Mouse (Mus musculus) gastrocnemius, postnatal 25 days (tissue): ENCODE data around the gene Rpf2. TPM values are rescaled to one million over a fixed set of nuclear protein-coding genes. Genes with fewer than 3 reads are reported as not detected.

Experiments used
- DNase-seq: peaks from one replicate; pipeline ENCODE4 v3.0.0; 2022
- total RNA-seq, 2 experiments: library from RNA; stranded (reverse); gene quantifications; 1 replicate in 1 of 2; 2 replicates in 1 of 2; pipeline ENCODE4 v1.2.3; 2021

Rpf2 gene
- total RNA-seq, 2 experiments from 2014 or later = 11.8 to 14.0 TPM

DNA sequence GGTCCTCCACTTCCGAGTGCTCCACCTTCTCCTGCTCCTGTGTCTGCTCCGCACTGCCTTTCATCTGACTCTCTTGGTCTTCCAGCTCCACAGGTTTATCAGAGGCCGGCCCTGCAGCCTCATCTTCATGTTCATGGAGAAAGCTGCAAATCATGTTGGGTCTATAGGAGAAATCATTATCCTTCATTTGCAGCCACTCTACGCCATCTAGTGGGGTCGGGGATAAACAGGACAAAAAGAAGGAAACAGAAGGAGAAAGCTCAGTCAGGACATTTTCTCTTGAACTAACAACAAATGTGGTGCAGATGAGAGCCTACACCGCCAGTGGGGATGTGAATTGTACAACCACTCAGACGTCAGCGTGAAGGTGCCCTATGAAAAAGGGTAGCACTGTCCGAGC lies 2.8 kb upstream of the Rpf2 start:
- DNase-seq = no peak

DNA sequence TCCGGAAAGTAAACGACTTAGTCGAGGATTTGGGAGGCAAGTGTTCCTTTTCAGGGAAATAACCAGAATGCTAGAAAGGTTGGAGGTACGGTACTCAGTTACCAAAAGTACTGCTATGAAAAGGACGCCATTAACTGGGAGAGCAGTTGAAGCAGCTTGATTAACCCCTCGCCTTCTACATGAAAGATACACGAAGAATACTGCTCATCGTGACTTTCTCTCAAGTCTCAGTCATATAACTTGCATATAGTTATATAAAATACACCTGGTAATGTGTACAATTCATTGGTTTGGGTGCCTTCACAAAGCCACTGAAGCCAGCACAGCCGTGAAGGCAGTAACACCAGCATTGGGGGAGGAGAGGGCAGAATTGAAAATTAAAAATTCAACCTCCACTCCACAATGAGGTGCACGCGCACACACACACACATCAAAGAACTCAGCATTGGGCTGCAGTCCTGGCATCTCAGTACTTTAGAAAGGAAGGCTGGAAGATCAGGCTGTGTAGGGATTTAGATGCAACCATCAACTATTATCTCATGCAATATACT lies 405 bp upstream of the Rpf2 start:
- no peak for DNase-seq

DNA sequence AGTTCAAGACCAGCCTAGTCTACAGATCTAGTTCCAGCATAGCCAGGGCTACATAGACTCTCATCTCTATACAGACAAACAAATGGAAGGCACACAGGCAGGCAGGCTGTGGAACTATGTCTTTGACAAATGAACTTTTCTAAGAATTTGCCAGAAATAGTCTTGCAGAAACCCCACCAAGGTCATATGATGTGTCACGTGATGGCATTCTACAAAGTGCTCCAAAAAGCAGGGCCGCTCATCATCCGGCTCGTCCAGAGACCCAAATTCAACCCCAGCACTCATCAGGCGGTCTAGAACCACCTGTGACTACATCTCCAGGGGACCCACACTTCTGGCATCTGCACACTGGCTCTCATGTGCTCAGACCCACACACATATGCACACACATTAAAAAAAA lies 9.0 kb downstream of the Rpf2 start:
- no peak for DNase-seq

DNA sequence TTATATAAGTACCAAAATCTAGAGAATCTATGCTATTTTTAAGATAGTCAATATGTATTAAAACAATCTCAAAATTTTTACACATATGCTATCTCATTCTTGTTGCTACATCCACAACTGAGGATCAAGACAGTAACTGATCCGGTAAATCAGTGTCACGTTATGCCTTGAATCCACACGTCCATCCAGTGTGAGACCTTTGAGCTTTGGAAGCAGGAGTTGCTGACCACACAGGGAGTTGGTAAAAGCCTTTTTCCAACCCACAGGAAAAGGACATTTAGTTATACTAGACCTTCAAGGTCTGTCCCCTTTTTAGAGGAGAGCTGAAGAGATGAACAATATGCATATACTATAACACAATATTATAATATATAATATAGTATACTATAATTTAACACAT lies 13.6 kb downstream of the Rpf2 start:
- DNase-seq = no peak

DNA sequence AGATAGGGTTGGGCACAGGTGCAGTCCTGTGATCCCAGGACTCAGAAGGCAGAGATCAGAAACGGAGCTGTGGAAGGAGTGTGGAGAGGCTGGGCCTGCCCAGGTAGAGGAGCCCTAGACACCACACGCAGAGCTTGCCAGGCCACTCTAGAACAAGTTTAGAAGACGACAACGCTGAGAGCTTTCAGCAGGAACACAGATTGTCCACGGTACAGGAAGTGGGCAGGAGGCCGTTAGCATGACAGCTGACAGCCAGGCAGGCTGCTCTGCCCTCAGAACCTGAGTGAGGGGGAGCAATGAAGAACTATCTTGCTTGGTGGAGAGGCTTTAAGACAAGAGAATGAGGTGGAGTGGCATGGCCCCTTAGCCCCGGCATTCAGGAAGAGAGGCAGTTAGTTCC lies 14.4 kb downstream of the Rpf2 start:
- DNase-seq = no peak

DNA sequence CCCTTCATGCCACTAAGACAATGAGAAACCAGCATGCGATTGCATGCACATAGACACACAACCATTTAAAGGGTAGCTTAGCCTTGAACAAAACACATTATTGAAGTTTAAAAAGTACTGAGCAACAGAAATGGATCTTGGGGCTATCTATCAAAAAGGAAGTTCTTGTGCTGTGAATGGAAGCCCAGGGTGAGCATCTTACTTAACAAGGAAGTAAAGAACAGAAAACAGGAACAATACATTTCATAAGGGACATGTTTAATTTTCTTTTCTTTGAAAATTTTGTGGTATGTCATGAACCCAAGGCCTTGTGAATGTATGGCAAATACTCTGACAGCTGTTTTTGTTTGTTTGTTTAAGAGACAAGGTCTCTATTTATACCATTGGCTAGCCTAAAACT lies 17.1 kb downstream of the Rpf2 start:
- no peak for DNase-seq

DNA sequence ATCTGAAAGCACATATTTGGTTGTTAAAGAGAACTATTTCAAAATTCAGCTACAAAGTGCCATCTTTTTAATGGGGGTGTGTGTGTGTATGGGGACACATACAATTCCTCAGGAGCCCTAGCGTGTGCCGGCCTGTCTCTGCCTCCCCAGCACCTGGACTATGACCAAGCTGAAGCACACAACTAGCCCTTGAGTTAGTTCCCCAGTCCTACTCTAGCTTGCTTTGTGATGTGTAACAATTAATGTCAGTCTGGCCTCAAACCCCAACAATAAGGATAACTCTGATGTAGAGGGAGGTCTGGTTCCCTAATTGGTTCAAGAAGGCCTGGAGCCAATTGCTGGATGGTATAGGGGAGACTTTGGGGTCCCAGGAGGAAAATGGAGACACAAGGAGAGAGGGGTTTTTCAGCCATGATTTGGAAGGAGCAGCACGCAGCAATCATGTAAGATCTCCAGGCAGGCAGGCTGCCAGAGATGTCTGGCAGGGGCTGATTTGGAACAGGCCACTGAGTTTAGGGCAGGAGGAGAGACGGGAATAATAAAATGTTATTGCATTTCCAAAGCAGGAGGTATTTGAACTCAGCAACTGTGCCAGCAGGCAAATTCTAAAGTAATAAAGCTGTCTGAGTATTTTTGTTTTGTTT lies 19.1 kb downstream of the Rpf2 start:
- no peak for DNase-seq

DNA sequence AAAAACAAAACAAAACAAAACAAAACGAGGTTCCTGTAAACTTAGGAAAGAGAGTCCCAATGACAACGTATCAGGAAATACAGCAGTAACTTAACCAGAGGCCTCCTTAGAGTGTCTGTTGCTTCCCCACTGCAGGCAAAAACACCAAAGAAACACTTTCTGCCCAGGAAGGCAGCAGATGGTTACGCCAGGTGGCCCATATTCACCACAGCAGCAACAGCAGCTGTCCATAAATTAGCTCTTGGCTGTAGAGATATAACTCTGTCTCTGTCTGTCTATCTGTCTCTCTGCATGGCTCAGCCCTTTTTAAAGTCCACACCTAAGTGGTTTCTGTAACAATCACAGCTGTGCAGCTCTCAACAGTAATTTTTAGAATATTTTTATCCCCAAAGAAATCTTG lies 28.0 kb downstream of the Rpf2 start:
- DNase-seq = no peak

DNA sequence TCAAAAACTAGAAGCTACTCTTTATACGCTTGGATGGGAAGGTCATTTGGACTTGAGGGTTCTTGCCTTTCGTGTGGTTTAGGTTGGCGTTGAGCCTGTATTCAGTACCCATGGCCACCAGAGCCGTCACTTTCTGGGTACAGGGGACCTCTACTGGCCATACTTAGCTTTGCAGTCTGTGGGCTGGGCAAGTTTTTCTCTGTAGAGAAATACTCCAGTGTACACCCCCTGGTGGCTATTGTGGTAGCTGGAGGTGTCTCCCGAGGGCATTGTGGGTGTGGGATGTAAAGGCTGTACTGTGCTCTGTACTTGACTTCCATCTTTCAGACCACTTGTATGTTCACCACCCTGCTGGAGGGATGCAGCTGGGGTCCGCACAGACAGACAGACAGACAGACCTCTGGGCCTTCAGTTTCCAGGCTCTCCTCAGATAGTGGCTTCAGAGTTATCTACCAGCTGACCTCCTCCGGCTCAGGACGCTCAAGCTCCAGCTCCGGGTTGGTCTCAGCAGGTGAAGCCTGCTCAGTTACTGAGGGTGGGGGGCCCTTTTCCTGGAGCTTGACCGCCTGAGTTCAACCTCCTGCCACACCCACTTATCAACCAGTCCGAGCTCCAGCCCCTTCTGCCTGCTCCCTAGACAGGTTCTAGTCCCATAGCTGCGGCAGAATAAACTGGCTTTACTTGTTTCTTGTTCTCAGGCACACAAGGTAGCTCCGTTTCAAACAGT lies 34.2 kb downstream of the Rpf2 start:
- DNase-seq = peak; percentile 80

DNA sequence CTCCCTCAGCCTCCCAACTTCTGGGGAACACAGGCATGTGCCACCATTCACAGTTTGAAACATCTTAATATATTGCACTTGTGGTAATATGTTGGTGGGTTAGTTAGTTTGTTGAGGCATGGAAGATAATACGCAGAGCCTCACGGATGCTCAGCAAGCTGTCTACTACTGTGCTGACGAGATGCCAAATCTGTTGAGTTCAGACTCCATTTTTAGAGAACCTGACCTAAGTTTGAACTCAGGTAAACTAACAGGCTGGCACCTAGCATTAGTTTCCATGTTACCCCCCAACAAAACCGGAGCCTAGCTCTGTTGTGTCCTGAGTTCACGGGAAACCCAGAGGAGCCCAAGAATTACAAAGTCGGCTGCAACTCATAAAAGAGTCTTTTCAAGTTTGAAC lies 51.8 kb downstream of the Rpf2 start:
- no peak for DNase-seq

DNA sequence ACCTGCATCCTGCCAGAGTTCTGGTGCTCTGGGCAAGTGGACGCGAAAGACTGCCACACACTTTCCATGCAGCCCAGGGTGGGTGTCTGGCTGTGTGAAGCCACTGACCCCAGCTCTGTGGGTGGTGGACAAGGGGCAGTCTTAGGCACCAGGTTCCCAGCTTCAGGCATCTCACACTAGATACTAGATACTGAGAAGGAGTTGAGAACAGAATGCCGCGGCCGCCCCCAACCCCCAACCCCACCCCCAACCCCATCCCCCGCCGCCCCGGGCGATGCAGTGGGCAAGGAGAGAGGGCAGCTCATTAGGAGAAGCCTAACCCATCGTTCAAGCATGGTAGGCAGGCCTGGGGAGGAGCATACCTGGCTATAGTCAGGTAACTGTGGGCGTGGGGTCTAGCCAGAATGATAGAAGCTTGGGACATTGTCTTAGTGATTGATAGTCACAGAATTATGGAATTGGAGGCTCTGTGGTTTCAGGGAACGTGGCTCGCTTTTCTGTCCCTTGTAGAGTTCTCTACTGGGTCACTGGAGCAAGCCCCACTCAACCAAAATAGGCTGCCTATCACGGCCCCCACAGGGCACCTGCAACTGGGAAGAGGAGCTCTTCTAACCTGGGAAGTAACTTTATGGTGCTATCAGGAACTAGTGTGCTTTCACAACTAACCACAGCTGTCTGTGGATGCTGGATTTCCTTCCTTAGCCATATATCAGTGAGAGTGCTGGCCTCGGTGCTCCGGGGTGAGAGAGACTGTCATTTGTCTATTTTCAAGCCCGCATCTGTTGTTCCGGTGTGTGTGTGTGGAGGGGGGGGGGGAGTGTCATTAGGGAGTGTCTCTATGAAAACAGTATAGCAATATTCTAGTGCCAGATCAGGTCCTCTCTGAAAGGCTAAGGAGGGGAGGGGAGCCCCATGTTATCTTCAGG lies 54.6 kb downstream of the Rpf2 start:
- DNase-seq = no peak

DNA sequence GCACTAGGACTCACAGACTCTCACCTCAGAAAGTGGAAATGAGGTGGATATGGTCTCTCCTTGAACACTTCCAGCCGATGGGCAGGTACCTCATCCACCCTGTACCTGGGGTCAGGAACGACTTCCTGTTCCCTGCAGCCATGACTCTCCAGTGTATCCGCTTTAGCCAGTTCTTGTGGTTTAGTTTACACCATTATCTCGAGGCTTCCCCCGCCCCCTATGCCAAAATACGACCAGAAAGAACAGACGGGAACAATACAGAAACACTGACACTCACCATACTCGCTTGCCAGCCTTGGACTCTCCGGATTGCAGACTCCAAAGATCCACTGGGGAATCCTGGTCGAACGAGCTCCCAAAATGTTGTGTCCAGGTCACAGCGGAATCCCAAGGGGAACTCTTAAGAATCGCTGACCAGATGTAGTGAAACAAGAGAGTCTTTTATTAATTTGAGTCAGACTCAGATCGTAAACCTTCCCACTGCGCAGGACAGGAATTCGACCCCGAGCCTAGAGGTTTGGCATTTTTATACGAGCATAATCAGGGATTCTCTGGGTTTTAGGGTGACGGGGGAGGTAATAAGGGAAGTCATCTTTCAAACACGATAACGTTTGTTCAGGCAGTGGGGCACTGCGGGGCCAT lies 55.4 kb downstream of the Rpf2 start:
- no peak for DNase-seq

DNA sequence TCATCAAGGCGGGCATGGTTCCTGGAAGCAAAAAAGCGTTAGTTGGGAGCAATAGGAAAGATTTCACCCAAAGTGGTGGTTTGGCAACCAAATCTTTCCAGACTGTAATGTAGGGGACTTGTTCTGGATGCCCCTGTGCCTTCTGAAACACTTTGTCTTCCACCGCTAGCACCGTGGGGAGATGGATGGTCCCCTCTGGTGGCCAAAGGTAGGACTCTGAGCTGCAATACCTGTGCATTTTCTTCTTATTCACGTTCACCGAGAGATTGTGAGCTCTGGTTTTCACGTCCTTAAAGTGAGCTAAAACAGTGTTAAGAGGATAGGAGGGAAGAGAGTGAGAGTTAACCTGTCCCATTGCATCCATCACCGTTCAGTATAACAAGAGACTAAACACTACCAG lies 56.0 kb downstream of the Rpf2 start:
- DNase-seq = no peak

DNA sequence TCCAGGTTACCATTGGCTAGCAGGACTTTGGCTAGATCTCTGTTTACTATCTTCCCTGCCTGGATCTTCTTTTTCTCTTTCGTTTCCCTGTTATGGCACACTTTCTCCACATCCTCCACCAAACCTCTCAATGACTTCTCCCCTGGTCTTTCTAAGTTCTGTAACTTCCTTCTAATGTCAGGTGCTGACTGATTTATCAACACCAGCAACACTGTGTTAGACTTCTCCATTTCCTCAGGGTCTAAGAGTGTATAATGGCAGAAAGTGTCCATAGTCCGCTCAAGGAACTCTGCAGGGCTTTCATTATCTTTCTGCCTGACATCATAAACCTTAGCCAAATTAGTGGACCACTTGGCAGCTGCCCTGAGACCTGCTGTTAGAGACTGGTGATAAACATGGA lies 57.1 kb downstream of the Rpf2 start:
- DNase-seq = no peak

DNA sequence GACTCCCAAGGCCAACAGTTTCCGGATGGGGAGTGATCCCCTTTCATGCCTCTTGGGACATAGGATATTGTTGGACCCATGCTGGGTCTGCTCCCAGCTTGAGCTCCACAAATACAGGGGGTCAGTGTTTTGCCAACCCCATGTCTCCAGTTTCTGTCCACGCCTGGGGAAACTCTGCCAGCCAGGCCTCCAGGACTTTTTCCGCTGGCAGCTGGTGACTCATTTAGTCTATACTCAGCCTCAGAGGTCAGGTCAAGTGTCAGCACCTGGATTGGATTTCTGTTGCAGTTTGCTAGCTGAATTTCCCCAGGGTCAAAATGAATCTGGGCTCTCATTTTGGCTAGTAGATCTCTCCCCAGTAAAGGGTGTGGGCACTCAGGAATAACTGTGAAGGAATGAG lies 58.0 kb downstream of the Rpf2 start:
- DNase-seq = peak; percentile 82

DNA sequence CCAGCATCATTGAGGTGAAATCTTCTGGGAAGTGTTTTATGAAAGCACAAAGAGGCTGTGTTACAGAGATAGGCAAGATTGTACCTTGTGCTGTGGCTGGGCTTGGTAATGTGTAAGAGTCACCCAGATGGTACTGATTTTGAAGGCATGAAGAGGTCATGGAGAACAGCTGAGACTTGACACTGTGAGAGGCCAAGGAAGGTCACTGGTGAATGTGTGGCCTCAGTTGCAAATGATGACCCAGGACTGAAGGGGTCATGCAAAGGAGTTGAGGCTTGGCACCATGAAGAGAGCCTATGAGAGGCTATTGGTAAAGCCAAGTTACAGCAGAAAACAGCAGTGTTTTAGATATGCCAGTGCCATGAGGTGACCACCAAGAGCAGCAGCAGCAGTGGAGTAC lies 60.9 kb downstream of the Rpf2 start:
- no peak for DNase-seq

DNA sequence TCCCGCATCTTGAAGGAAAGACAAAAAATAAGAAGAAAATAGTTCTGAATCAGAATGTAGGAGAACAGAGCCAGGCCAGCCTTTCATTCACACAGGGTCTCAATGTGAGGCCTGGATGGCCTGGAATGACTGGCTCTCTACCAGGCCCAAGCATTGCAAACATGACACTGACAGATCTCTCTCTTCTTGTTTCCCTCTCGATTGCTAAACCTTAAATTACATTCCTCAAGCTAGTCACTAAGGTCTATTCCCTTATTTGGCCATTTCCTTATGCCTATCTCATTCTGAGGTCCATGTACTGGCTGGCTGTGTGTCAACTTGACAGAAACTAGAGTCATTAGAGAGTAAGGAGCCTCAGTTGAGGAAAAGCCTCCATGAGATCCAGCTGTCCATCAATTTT lies 66.8 kb downstream of the Rpf2 start:
- no peak for DNase-seq

DNA sequence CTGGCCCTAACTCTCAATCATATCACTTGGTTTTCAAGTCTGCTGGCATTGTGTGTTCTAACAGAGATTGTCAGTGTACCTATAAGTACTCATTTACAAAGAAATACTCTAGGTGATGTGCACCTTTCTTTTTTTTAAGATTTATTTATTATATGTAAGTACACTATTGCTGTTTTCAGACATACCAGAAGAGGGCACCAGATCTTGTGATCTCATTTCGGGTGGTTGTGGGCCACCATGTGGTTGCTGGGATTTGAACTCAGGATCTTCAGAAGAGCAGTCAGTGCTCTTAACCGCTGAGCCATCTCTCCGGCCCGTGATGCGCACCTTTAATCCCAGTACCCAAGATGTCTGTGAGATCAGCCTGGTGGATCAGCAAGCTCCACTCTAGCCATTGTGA lies 67.7 kb downstream of the Rpf2 start:
- no peak for DNase-seq

DNA sequence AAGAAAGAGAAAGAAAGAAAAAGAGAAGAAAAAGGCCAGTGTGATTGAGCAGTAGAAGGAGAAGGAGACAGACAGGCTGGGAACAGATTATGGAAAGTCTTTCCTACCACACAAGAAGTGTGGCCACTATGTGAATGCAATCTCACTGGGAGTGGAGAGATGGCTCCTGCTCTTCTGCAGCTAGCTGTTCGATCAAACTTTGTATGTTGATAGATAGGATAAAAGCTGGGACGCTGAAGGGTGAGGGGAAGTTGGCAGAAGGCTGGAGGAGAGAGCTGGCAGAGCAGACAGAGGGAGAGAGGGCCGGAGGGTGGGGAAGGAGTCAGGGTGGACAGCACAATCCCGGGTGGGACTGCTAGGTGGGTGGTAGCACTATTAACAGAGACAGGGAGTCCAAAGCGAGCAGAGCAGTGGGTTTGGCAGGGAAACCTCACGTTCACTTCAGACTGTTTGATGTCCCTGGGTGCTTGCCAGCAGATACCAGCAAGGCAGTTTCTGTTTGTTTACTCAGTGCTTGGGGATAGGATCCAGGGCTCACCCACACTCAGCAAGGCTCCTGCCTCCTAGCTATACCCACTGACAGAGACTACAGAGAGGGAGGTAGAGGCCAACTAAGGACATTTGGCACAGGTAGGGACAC lies 69.4 kb downstream of the Rpf2 start:
- DNase-seq = no peak
